Mouse (Mus musculus): ENCODE results near the gene Elmod3. TPM values are rescaled to one million over a fixed set of nuclear protein-coding genes. Genes with fewer than 3 reads are reported as not detected.

Elmod3 gene
- polyA plus RNA-seq, 1 experiment from 2014 or later: 17.0 TPM

Other genes with a start within 250 kb of the Elmod3 start
- gene Tmem150a, start 243.0 kb downstream of the Elmod3 start, polyA plus RNA-seq (2014; fragmentation: Nextera tagmentation; extraction: Ambion mirVana): 9.3 and 12.4 TPM in 2 replicates
- gene Rnf181, start 231.5 kb downstream of the Elmod3 start, polyA plus RNA-seq (2014; fragmentation: Nextera tagmentation; extraction: Ambion mirVana): 106 and 114 TPM in 2 replicates
- gene Vamp5, start 217.9 kb downstream of the Elmod3 start, polyA plus RNA-seq (2014; fragmentation: Nextera tagmentation; extraction: Ambion mirVana): 13.4 and 16.3 TPM in 2 replicates
- gene Vamp8, start 207.7 kb downstream of the Elmod3 start, polyA plus RNA-seq (2014; fragmentation: Nextera tagmentation; extraction: Ambion mirVana): 38.5 and 45.2 TPM in 2 replicates
- 11.2 and 14.7 TPM in 2 replicates for gene Ggcx, start 184.1 kb downstream of the Elmod3 start, polyA plus RNA-seq (2014; fragmentation: Nextera tagmentation; extraction: Ambion mirVana)
- gene Mat2a, start 158.9 kb downstream of the Elmod3 start, polyA plus RNA-seq (2014; fragmentation: Nextera tagmentation; extraction: Ambion mirVana): 449 TPM in 2 replicates
- gene Sh2d6, start 76.7 kb downstream of the Elmod3 start, polyA plus RNA-seq (2014; fragmentation: Nextera tagmentation; extraction: Ambion mirVana): not detected in 2 replicates
- gene Capg, start 54.0 kb downstream of the Elmod3 start, polyA plus RNA-seq (2014; fragmentation: Nextera tagmentation; extraction: Ambion mirVana): 10.1 and 10.2 TPM in 2 replicates
- 7.1 and 7.7 TPM in 2 replicates for gene Retsat, start 62 bp upstream of the Elmod3 start, polyA plus RNA-seq (2014; fragmentation: Nextera tagmentation; extraction: Ambion mirVana)
- gene Tgoln1, start 18.6 kb upstream of the Elmod3 start, polyA plus RNA-seq (2014; fragmentation: Nextera tagmentation; extraction: Ambion mirVana): 43.3 and 44.1 TPM in 2 replicates
- 21.8 and 23.1 TPM in 2 replicates for gene Tcf7l1, start 190.8 kb upstream of the Elmod3 start, polyA plus RNA-seq (2014; fragmentation: Nextera tagmentation; extraction: Ambion mirVana)

Measured in neural tube, embryonic 11.5 days (tissue).